Mouse (Mus musculus) spleen, postnatal 4 days (tissue): ENCODE measurements around the gene Il2rb.

Source experiments
- DNase-seq, 2 experiments: peaks; one replicate each; pipeline ENCODE4 v3.0.0; 2022; ENCODE audit warnings: low spot score in 2 of 2

Il2rb gene

GRCm38 (mm10) chr15:78481448-78482000, 13.5 kb downstream of the Il2rb start:
- no peak for DNase-seq

DNA sequence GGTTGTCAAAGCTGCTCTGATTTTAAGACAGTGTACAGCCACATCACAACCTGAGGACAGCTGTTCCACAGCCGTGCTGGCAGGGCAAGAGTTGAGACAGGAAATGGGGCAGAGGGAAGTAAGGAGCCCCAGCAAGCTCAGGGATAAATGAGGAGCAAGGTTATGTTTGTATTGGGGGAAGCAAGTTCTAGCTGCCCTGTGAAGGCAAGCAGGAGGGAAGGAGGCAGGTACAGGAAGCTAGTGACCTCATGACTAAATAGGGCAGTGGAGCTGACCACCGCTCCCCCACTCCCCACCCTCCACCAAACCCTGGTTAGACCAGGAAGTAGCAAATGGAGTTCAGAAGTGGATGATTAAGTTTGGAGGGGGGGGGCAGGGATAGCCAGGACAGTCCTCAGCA, 14.1 kb downstream of the Il2rb start:
- no peak for DNase-seq

GRCm38 (mm10) chr15:78480111-78480510, 15.0 kb downstream of the Il2rb start:
- DNase-seq, result no peak

GRCm38 (mm10) chr15:78479470-78479869, 15.6 kb downstream of the Il2rb start:
- no peak for DNase-seq

DNA sequence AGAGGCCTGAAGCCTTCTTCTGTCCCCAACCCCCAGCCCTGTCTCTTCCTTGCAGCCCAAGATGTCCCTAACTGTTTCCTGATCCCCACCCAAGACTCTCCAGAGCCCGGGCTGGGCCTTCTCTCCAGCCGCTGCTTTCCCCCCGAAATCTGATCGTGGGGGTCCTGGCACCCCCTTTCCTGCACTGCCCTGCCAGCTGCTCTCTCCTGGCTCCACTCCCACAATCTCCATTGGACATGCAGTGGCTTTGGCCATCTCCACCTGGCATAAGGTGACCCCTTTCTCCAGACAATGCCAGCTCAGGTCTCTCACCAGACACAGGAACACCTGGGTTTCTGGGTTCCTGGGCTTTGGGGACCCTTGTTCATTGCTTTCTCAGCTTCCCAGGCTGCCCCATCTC, 17.0 kb downstream of the Il2rb start:
- DNase-seq, result no peak

DNA sequence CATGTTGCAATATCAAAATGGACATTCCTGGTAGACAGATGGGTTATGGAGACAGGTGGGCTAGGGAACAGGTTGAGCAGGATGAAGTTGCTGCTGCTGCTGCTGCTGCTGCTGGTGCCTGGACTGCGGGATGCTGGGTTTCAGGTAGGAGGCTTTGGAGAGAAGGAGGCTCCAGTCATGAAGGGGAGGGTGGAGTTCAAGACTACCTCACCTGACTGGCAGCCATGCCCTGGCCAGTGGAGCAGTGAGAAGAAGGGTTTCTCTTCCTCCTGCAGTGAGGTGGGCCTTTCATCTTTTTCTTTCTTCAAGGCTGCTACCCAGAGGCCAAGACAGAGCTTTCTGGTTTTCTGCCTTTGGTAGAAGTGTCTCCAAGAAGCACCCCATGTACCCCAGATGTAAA, 18.2 kb downstream of the Il2rb start:
- no peak for DNase-seq

DNA sequence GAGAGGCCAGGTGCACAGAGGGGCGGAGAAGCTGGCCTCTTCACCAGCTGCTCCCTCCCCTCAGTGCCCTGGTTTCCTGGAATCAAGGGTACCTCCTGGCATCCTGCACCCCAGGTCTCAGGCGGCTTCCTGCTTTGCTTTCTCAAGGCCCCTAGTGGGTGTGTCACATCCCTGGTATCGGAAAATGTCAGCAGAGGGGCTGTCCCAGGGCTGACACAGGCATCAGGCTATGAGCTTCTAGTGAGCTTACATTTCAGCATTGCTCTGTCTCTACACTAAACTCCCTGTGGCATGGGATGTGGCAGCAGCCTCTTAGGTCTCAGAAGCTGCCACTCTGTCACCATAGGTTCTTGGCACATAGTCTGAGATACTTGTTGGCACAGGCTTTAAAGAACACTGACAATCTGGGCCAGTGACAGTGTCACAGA, 19.5 kb downstream of the Il2rb start:
- no peak for DNase-seq

DNA sequence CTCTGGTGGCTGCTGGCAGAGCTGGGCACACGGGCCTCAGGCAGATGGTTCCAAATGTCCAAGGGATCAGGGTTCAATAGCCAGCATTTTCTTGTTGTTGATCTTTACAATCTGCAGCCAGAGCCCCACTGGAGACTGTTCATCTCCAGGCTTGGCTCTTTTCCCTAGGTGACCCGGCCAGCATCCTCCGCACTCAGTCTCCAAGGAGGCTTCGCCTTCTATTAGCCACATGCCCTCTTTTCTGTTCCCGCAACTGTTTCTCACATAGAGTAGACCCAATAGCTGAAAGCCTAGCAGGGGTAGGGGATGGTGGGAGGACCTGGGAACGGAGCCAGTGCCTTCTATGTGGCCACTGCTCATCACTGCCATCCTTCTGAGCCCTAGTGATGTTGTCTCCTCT, 21.6 kb downstream of the Il2rb start:
- DNase-seq, result no peak

DNA sequence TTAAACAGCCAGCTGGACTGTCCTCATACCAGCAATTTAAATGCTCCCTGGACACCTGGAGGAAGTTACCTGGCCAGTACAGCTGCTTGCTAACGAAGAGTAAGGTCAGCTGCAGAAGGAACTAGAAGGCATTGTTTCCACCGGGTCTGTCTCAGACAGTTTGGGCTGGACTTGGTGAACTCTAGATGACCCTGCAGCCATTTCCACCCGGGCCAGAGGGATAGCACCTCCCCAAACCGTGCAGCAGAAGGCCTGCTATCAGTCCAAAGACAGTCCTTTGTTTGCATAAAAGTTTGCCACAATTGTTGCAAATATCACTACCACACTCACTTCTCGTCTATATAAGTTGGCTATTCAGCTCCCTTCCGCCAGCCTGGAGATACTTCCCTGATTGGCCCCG, 23.2 kb downstream of the Il2rb start:
- no peak for DNase-seq

GRCm38 (mm10) chr15:78470495-78471276, 24.4 kb downstream of the Il2rb start:
- no peak for DNase-seq

- no peak for DNase-seq
These were observed 26.6 kb downstream of the Il2rb start, which contains the start of gene Tmprss6 for GRCm38 (mm10) chr15:78468379-78468937. Tmprss6 (minus strand) TSS chr15:78468634.

GRCm38 (mm10) chr15:78467570-78467969, 27.5 kb downstream of the Il2rb start:
- no peak for DNase-seq

GRCm38 (mm10) chr15:78466809-78467208, 28.3 kb downstream of the Il2rb start:
- no peak for DNase-seq

DNA sequence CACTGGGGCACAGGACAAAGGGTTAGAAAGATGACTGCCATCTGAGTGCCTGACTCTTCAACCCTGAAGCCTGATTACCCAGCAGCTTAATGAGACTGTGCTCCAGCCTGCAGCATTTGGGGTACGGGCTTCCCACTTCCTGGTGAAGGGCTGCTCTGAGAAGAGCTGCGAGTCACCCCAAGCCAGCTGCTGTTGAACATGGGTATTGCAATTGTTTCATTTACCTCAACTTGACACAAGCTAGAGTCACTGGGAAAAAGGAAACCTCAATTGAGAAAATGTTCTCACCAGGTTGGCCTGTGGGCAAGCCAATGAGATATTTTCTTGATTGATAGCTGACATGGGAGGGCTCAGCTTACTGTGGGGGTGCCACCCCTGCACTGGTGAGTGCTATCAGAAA, 32.1 kb downstream of the Il2rb start:
- no peak for DNase-seq

GRCm38 (mm10) chr15:78457193-78457592, 37.9 kb downstream of the Il2rb start:
- no peak for DNase-seq

- no peak for DNase-seq
These were observed 39.0 kb downstream of the Il2rb start for GRCm38 (mm10) chr15:78456051-78456450.

DNA sequence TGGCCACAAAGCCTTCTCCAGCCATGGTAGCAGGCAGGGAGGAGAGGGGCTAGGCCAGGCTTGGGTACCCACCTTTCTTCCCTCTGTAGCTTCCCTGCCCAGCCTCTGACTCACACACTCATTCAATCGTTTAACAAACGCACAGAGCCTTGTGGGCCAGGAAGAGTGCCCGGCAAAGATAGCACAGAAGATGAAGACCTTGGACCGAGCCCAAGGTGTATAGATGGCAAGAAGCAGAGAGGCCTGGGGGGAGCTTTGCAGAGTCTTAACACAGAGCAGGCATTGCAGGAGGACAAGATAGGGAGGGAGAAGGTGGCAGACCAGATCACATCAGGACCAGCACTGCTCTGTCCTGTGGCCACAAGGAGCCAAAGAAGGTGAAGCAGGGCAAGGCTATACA, 39.9 kb downstream of the Il2rb start:
- no peak for DNase-seq

DNA sequence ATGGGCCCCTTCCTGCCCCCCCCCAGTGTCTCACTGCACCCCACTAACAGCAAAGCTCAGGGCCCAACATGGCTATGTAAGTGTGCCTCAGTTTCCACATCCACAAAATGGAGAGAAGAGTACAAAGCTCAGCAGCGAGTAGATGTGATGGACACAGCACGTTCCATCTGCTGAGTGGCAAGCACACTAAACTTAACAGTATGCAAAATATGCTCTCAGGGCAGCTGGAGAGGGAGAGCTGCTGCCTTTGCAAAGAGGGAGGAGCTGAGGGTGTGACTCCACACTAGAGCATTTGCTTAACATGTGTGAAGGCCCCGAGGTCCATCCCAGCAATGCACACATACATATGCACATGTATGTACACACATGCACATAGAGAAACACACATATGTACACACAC, 42.1 kb downstream of the Il2rb start:
- no peak for DNase-seq

DNA sequence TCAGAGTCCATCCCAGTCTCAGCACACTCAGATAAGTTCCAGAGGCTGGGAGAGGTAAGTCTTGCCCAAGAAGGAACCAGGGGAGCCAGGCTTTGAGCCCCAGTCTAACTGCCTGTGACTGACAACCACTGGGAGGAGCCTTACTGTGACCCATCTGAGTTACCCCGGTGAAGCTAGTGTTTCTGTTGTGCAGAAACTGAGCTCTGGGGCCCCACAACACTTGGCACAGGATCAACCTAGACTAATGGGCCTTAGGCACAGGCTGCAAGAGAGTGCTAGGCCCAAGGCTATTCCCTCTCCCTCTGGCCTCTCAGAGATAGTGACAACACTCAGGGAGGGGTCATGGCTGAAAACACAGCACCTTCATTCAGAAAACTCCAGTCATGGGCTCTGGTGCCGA, 43.9 kb downstream of the Il2rb start:
- DNase-seq, result no peak

GRCm38 (mm10) chr15:78450419-78450768, 44.7 kb downstream of the Il2rb start:
- DNase-seq, result no peak

GRCm38 (mm10) chr15:78449694-78450418, 45.2 kb downstream of the Il2rb start:
- no peak for DNase-seq

- DNase-seq, result no peak
These were observed 45.9 kb downstream of the Il2rb start for GRCm38 (mm10) chr15:78449131-78449530.
